Mouse (Mus musculus): ENCODE results near the gene A230050P20Rik.

GRCm38 (mm10) chr9:20859926-20860325 is 8.5 kb upstream of the A230050P20Rik start:
- TF ChIP-seq MYOG (IDR thresholded peaks at IDR 0.05; ENCODE audit: control insufficient read depth in 1 of 3, insufficient read depth in 1 of 3, insufficient read length in 2 of 3, low read depth in 2 of 3) (no peak), POLR2A (IDR thresholded peaks at IDR 0.05; ENCODE audit: insufficient read length, low read depth) (no peak), MYOD1 (IDR thresholded peaks at IDR 0.05; ENCODE audit: control insufficient read depth in 1 of 3, insufficient read length in 2 of 3, low read depth in 2 of 3) (no peak)
